Mouse (Mus musculus): Measurements from ENCODE around the gene Rack1.
A peak's percentile ranks its signal among the peaks of the same experiment; 100 is the strongest.
"Not testable (repeated sequence)": the region's sequence is repeated elsewhere in the genome, so short reads cannot be mapped to it uniquely, and the experiment has no call there.

Rack1 gene

GRCm38 (mm10) chr11:48838879-48839680 is 38.9 kb downstream of the Rack1 start:
- no peak for DNase-seq (ENCODE audit: extremely low read depth, low read depth)

GRCm38 (mm10) chr11:48840805-48841204 is 40.7 kb downstream of the Rack1 start:
- no peak for DNase-seq (ENCODE audit: extremely low read depth, low read depth)

GRCm38 (mm10) chr11:48841213-48841612 is 41.1 kb downstream of the Rack1 start:
- no peak for DNase-seq (ENCODE audit: extremely low read depth, low read depth)

GRCm38 (mm10) chr11:48842378-48842792 is 42.3 kb downstream of the Rack1 start:
- no peak for DNase-seq (ENCODE audit: extremely low read depth, low read depth)

- no peak for DNase-seq (ENCODE audit: extremely low read depth, low read depth)
Measured at GRCm38 (mm10) chr11:48843202-48843601, 43.1 kb downstream of the Rack1 start.

GRCm38 (mm10) chr11:48844309-48844708 is 44.2 kb downstream of the Rack1 start:
- no peak for DNase-seq (ENCODE audit: extremely low read depth, low read depth)

- no peak for DNase-seq (ENCODE audit: extremely low read depth, low read depth)
Measured at GRCm38 (mm10) chr11:48845244-48845815, 45.2 kb downstream of the Rack1 start.

- DNase-seq (ENCODE audit: extremely low read depth, low read depth) = not testable (repeated sequence)
Measured at GRCm38 (mm10) chr11:48846362-48846761, 46.2 kb downstream of the Rack1 start.

GRCm38 (mm10) chr11:48846881-48847280 is 46.7 kb downstream of the Rack1 start:
- DNase-seq (ENCODE audit: extremely low read depth, low read depth) = no peak

- DNase-seq (ENCODE audit: extremely low read depth, low read depth) = no peak
Measured at GRCm38 (mm10) chr11:48850240-48850639, 50.1 kb downstream of the Rack1 start.

- no peak for DNase-seq (ENCODE audit: extremely low read depth, low read depth)
Measured at GRCm38 (mm10) chr11:48851270-48851995, 51.3 kb downstream of the Rack1 start.

GRCm38 (mm10) chr11:48852190-48852589 is 52.1 kb downstream of the Rack1 start:
- no peak for DNase-seq (ENCODE audit: extremely low read depth, low read depth)

GRCm38 (mm10) chr11:48852624-48853473 is 52.7 kb downstream of the Rack1 start:
- DNase-seq (ENCODE audit: extremely low read depth, low read depth) = no peak

GRCm38 (mm10) chr11:48853474-48854180 is 53.5 kb downstream of the Rack1 start:
- DNase-seq (ENCODE audit: extremely low read depth, low read depth) = peak; percentile 84
